Mouse (Mus musculus): ENCODE results near the gene Myof.

GRCm38 (mm10) chr19:38004809-38005380 lies 38.5 kb downstream of the Myof start:
- no peak for TF ChIP-seq MYOD1 (IDR thresholded peaks at IDR 0.05; ENCODE audit: control insufficient read depth in 1 of 3, insufficient read length in 2 of 3, low read depth in 2 of 3)
- no peak for TF ChIP-seq E2F4 (IDR thresholded peaks at IDR 0.05; ENCODE audit: insufficient read depth)
- TF ChIP-seq USF1 (IDR thresholded peaks at IDR 0.05; ENCODE audit: low read depth), result no peak
